Mouse (Mus musculus): ENCODE data around the gene Rbx1. TPM values are rescaled to one million over a fixed set of nuclear protein-coding genes. Genes with fewer than 3 reads are reported as not detected.
A peak's percentile ranks its signal among the peaks of the same experiment; 100 is the strongest.
"Not testable (repeated sequence)": the region's sequence is repeated elsewhere in the genome, so short reads cannot be mapped to it uniquely, and the experiment has no call there.

Gene Rbx1
- polyA plus RNA-seq (2012; rRNA removed) = 9.4 and 17.7 TPM in 2 replicates

DNA sequence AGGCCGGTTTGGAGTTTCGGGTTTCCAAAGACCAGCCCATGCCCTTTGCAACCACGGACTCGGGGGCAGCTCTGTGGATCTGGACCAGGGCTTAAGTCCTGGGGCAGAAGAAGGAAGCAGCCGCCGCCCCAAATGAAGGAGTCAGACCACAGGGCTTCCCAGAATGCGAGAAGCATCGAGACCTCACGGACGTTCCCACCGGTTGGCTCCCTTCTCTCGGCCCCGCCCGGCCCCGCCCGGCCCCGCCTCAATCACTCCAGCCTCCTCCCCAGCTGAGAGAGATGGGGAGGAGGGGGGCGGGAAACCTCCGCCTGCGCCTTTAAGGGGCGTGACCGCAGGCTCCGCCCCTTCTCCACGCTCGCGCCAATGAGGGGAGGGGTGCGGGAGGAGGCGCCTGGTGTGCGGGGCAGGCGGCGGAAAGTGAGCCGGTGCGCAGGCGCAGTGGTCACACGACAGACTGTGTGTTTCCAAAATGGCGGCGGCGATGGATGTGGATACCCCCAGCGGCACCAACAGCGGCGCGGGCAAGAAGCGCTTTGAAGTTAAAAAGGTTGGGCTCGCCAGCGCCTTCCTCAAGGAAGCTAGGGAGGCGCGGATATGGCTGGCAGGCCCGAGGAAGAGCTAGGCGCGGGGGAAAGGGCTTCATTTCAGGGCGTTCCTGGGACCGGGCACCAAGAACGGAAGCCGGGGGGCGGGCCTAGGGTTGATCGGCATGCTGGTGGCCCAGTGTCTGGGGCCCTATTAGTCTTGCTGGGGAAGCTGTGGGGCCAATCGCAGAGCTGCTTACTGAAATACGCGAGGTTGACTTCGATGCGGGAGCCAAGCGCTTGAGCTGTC lies at the start of gene Rbx1:
TSS of gene Rbx1 (plus strand) at position 396 of the 837 bp plus-strand sequence.
- H3K4me3 ChIP-seq (ENCODE audit: low read depth, low read length) = peak within 1 kb of the TSS; percentile 83
- no peaks in the 10 kb centered on the region for H3K4me1 ChIP-seq (ENCODE audit: control insufficient read depth, insufficient read depth, insufficient read length, low read length)
- H3K27me3 ChIP-seq (ENCODE audit: control insufficient read depth, insufficient read depth, low read length) = no peaks in the 10 kb centered on the region
- peaks cover 12% of the 10 kb centered on the region for H3K36me3 ChIP-seq (ENCODE audit: control insufficient read depth, insufficient read depth, low read length)
- WGBS = under 1% methylated on average over 60 of the region's 62 CpGs
- H3K27ac ChIP-seq (ENCODE audit: insufficient read depth, low read depth, low read length) = peak within 1 kb of the TSS; percentile 88
- TF ChIP-seq CTCF (IDR thresholded peaks at IDR 0.05; ENCODE audit: extremely low read depth, insufficient read length, insufficient replicate concordance, low read depth, low read length) = peak; percentile 2; the same call in 1 of the 2 replicates
- peak; percentile 83 for TF ChIP-seq POLR2A (IDR thresholded peaks at IDR 0.05; ENCODE audit: low read depth, low read length)

DNA sequence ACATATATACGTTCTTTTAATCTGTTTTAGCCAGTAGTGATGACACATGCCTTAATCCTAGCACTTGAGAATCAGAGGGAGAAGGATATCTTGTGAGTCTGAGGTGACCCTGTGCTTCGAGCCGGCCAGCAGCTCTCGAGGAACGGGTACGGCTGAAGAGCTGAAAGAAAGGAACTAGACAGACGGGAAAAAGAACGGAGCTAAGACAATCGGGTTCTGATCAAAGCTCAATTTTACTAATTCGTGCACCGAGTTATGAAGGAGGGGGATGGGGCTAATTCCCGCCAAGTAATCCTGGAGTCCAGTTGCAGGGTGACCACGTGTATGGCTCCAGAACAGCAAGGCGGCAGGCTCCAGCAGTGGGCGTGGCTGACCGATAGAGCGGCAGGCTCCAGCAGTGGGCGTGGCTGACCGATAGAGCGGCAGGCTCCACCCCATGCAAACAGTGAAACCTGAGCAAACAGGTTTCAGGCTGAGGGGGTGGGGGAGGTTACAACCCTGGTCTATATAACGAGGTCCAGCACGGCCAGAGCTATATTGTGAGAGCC lies 49.3 kb upstream of the Rbx1 start:
- H3K4me3 ChIP-seq (ENCODE audit: low read depth, low read length) = peak overlapping the region; percentile 19
- 2% methylated on average over 22 of the region's 22 CpGs for WGBS
- not testable (repeated sequence) for H3K27ac ChIP-seq (ENCODE audit: insufficient read depth, low read depth, low read length)

GRCm38 (mm10) chr15:81418065-81418464 lies 48.0 kb upstream of the Rbx1 start:
- Histone ChIP-seq H3K36me3 (ENCODE audit: control insufficient read depth, insufficient read depth, low read length) (peaks cover 8% of the 10 kb centered on the region), H3K27ac (ENCODE audit: insufficient read depth, low read depth, low read length) (no peak overlapping the region), H3K4me3 (ENCODE audit: low read depth, low read length) (no peak overlapping the region), H3K4me1 (ENCODE audit: control insufficient read depth, insufficient read depth, insufficient read length, low read length) (peaks cover 8% of the 10 kb centered on the region; the same call in 1 of the 2 replicates), H3K27me3 (ENCODE audit: control insufficient read depth, insufficient read depth, low read length) (no peaks in the 10 kb centered on the region)
- TF ChIP-seq CTCF (IDR thresholded peaks at IDR 0.05; ENCODE audit: extremely low read depth, insufficient read length, insufficient replicate concordance, low read depth, low read length) (no peak), POLR2A (IDR thresholded peaks at IDR 0.05; ENCODE audit: low read depth, low read length) (no peak)
- 75% methylated on average over 4 of the region's 4 CpGs for WGBS

More for the DNA sequence above, 49.3 kb upstream of the Rbx1 start:
- not testable (repeated sequence) for H3K27me3 ChIP-seq (ENCODE audit: control insufficient read depth, insufficient read depth, low read length); H3K36me3 ChIP-seq (ENCODE audit: control insufficient read depth, insufficient read depth, low read length); H3K4me1 ChIP-seq (ENCODE audit: control insufficient read depth, insufficient read depth, insufficient read length, low read length)

GRCm38 (mm10) chr15:81421454-81421853 lies 44.6 kb upstream of the Rbx1 start:
- H3K27ac ChIP-seq (ENCODE audit: insufficient read depth, low read depth, low read length) = peak overlapping the region; percentile 92; the same call in 1 of the 2 replicates
- H3K4me3 ChIP-seq (ENCODE audit: low read depth, low read length) = no peak overlapping the region
- TF ChIP-seq CTCF (IDR thresholded peaks at IDR 0.05; ENCODE audit: extremely low read depth, insufficient read length, insufficient replicate concordance, low read depth, low read length) = no peak
- TF ChIP-seq POLR2A (IDR thresholded peaks at IDR 0.05; ENCODE audit: low read depth, low read length) = no peak
- H3K27me3 ChIP-seq (ENCODE audit: control insufficient read depth, insufficient read depth, low read length) = no peaks in the 10 kb centered on the region
- no peaks in the 10 kb centered on the region for H3K36me3 ChIP-seq (ENCODE audit: control insufficient read depth, insufficient read depth, low read length)
- peaks cover 8% of the 10 kb centered on the region; the same call in 1 of the 2 replicates for H3K4me1 ChIP-seq (ENCODE audit: control insufficient read depth, insufficient read depth, insufficient read length, low read length)
- WGBS = 13% methylated on average over 1 of the region's 1 CpGs

GRCm38 (mm10) chr15:81422156-81422681 lies 43.9 kb upstream of the Rbx1 start:
- H3K27me3 ChIP-seq (ENCODE audit: control insufficient read depth, insufficient read depth, low read length) = no peaks in the 10 kb centered on the region
- no peak for TF ChIP-seq POLR2A (IDR thresholded peaks at IDR 0.05; ENCODE audit: low read depth, low read length)
- peak overlapping the region; percentile 92 for H3K27ac ChIP-seq (ENCODE audit: insufficient read depth, low read depth, low read length)
- no peaks in the 10 kb centered on the region for H3K36me3 ChIP-seq (ENCODE audit: control insufficient read depth, insufficient read depth, low read length)
- peaks cover 8% of the 10 kb centered on the region; the same call in 1 of the 2 replicates for H3K4me1 ChIP-seq (ENCODE audit: control insufficient read depth, insufficient read depth, insufficient read length, low read length)
- peak overlapping the region; percentile 47 for H3K4me3 ChIP-seq (ENCODE audit: low read depth, low read length)
- 16% methylated on average over 7 of the region's 7 CpGs for WGBS

- WGBS = 93% methylated on average over 3 of the region's 3 CpGs
- Histone ChIP-seq H3K27me3 (ENCODE audit: control insufficient read depth, insufficient read depth, low read length) (no peaks in the 10 kb centered on the region), H3K27ac (ENCODE audit: insufficient read depth, low read depth, low read length) (no peak overlapping the region), H3K4me3 (ENCODE audit: low read depth, low read length) (no peak overlapping the region), H3K36me3 (ENCODE audit: control insufficient read depth, insufficient read depth, low read length) (peaks cover 7% of the 10 kb centered on the region; the same call in 1 of the 2 replicates), H3K4me1 (ENCODE audit: control insufficient read depth, insufficient read depth, insufficient read length, low read length) (peaks cover 3% of the 10 kb centered on the region; the same call in 1 of the 2 replicates)
- TF ChIP-seq POLR2A (IDR thresholded peaks at IDR 0.05; ENCODE audit: low read depth, low read length) (no peak), CTCF (IDR thresholded peaks at IDR 0.05; ENCODE audit: extremely low read depth, insufficient read length, insufficient replicate concordance, low read depth, low read length) (no peak)
Measured at GRCm38 (mm10) chr15:81425311-81425710, 40.8 kb upstream of the Rbx1 start.

DNA sequence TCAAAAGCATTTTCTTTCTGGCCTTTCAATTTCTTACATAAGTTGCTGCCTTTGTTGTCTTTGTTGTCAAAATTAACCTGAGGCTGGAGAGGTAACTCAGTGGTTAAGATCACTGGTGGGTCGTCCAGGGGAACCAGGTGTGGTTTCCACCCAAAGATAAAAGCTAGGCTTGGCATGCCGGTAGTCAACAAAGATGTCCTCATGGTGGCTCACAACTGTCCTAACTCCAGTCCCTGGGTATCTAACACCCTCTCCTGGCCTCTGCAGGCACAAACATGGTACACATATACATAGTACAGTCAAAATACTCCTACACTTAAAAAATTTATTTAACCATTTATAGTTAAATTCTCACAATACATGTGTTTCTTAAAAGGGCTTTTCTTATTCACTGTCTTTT lies 38.1 kb upstream of the Rbx1 start:
- Histone ChIP-seq H3K4me3 (ENCODE audit: low read depth, low read length) (no peak overlapping the region), H3K27ac (ENCODE audit: insufficient read depth, low read depth, low read length) (no peak overlapping the region), H3K27me3 (ENCODE audit: control insufficient read depth, insufficient read depth, low read length) (no peaks in the 10 kb centered on the region), H3K4me1 (ENCODE audit: control insufficient read depth, insufficient read depth, insufficient read length, low read length) (no peaks in the 10 kb centered on the region; the same call in 1 of the 2 replicates), H3K36me3 (ENCODE audit: control insufficient read depth, insufficient read depth, low read length) (peaks cover 20% of the 10 kb centered on the region)
- WGBS = 45% methylated on average over 2 of the region's 2 CpGs
- TF ChIP-seq CTCF (IDR thresholded peaks at IDR 0.05; ENCODE audit: extremely low read depth, insufficient read length, insufficient replicate concordance, low read depth, low read length) (no peak), POLR2A (IDR thresholded peaks at IDR 0.05; ENCODE audit: low read depth, low read length) (no peak)
